Mouse (Mus musculus): Measurements from ENCODE around the gene Anks1b.

DNA sequence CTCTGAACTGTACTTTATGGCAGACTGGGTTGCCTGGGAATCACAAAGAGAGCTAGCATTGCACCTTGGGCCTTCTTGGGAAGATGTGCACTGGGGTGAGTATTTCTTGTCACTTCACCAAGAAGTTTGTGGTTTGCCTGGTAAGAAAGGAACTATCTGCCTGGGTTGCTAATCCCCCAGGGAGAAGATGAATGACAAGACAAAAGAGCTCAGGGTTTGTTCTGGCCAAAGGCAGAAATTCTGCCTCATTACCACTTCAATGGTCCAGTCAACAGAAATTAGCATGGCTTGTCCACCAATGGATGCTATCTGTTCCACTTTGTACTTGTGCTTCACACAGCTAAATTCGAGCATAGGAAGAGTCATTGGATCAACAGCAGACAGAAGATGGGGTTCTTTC, 658.5 kb downstream of the Anks1b start:
- no peak for TF ChIP-seq CTCF (IDR thresholded peaks at IDR 0.05)
- no peak for TF ChIP-seq EP300 (IDR thresholded peaks at IDR 0.05)

Data from lung, postnatal 0 days (tissue).